Mouse (Mus musculus): ENCODE measurements at regions not wholly inside any gene's neighbourhood (a gene's known extent, or its start where the extent isn't known, plus 50 kb on each side); places are given as distances from the start of the nearest gene placed in this dataset.
"Not testable (repeated sequence)": the region's sequence is repeated elsewhere in the genome, so short reads cannot be mapped to it uniquely, and the experiment has no call there.

DNA sequence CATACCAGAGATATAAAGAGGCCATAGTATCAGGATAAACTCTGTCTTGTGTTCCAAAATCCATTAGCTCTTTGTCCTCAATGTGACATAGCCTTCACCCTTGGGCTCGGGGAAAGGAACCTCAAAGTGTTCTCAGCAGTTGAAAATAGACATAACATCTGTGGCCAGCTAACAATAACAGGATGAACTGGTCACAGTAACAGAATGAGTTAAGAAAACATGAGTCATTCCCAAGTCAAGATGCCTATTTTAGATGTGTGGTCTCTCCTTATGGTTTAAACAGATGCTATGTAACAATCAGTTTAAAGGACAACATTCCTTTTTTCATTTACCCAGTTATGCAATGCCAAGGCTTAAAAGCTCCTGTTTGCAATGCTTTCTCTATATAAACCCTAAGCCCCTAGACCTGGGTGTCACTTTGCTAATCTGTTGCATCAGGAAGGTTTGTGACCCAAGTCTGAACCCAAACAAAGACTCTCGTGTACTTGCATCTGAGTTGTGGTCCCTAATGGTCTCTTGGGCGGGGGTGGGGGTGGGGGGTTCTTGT, 920.5 kb upstream of the Dsel start:
- DNase-seq (ENCODE audit: low spot score), result no peak
- 57% methylated on average over 3 of the region's 3 CpGs for WGBS

GRCm38 (mm10) chr1:112779801-112780200, 915.1 kb upstream of the Dsel start:
- DNase-seq (ENCODE audit: low spot score) (no peak), ATAC-seq (no peak)
- Histone ChIP-seq H3K36me3 (ENCODE audit: control insufficient read depth, insufficient read depth, low read length) (no peaks in the 10 kb centered on the region), H3K9ac (ENCODE audit: low read length) (no peak overlapping the region), H3K27me3 (replicated peaks; ENCODE audit: control insufficient read depth, insufficient read depth, low read length) (no peaks in the 10 kb centered on the region), H3K4me2 (ENCODE audit: low read length) (no peak overlapping the region), H3K4me3 (ENCODE audit: low read depth, low read length) (no peak overlapping the region), H3K27ac (ENCODE audit: low read depth, low read length) (no peak overlapping the region), H3K4me1 (ENCODE audit: control insufficient read depth, insufficient read depth, low read length) (no peaks in the 10 kb centered on the region), H3K9me3 (replicated peaks; ENCODE audit: control insufficient read depth, low read length) (no peaks in the 10 kb centered on the region)

More for the DNA sequence above, 920.5 kb upstream of the Dsel start:
- no peak overlapping the region for H3K4me2 ChIP-seq (ENCODE audit: low read length)
- no peak overlapping the region for H3K9ac ChIP-seq (ENCODE audit: low read length)
- no peaks in the 10 kb centered on the region for H3K27me3 ChIP-seq (replicated peaks; ENCODE audit: control insufficient read depth, insufficient read depth, low read length)
- no peak overlapping the region for H3K27ac ChIP-seq (ENCODE audit: low read depth, low read length)
- H3K4me1 ChIP-seq (ENCODE audit: control insufficient read depth, insufficient read depth, low read length), result no peaks in the 10 kb centered on the region
- no peaks in the 10 kb centered on the region for H3K9me3 ChIP-seq (replicated peaks; ENCODE audit: control insufficient read depth, low read length)
- H3K36me3 ChIP-seq (ENCODE audit: control insufficient read depth, insufficient read depth, low read length), result no peaks in the 10 kb centered on the region
- ATAC-seq, result no peak
- no peak overlapping the region for H3K4me3 ChIP-seq (ENCODE audit: low read depth, low read length)

DNA sequence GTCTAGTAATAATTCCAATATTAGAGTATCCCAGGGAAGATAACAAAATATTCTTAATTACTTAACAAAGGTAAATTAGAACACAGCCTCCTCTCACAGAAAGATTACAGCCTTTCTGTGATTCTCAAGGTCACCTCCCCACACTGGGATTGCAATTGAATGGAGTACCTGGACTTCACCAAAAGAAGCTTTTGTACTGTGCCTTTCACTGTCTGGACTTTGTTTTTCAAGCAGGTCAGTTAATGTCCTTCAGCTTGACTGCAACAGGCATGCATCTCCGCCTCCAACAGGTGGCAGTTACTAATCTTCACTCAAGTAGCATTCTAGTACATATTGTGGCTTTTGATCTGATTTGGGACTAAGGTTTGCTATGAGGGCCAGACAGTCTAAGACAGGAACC, 913.8 kb upstream of the Dsel start:
- H3K4me3 ChIP-seq (ENCODE audit: low read depth, low read length), result no peak overlapping the region
- no peaks in the 10 kb centered on the region for H3K27me3 ChIP-seq (replicated peaks; ENCODE audit: control insufficient read depth, insufficient read depth, low read length)
- no peak overlapping the region for H3K4me2 ChIP-seq (ENCODE audit: low read length)
- no peak overlapping the region for H3K9ac ChIP-seq (ENCODE audit: low read length)
- no peaks in the 10 kb centered on the region for H3K4me1 ChIP-seq (ENCODE audit: control insufficient read depth, insufficient read depth, low read length)
- H3K27ac ChIP-seq (ENCODE audit: low read depth, low read length), result no peak overlapping the region
- WGBS, result 81% methylated on average over 1 of the region's 1 CpGs
- H3K9me3 ChIP-seq (replicated peaks; ENCODE audit: control insufficient read depth, low read length), result no peaks in the 10 kb centered on the region
- ATAC-seq, result no peak
- H3K36me3 ChIP-seq (ENCODE audit: control insufficient read depth, insufficient read depth, low read length), result no peaks in the 10 kb centered on the region
- DNase-seq (ENCODE audit: low spot score), result no peak

GRCm38 (mm10) chr1:112750643-112751042, 885.9 kb upstream of the Dsel start:
- 72% methylated on average over 3 of the region's 3 CpGs for WGBS

GRCm38 (mm10) chr1:112748497-112748896, 883.8 kb upstream of the Dsel start:
- no peak overlapping the region for H3K27ac ChIP-seq (ENCODE audit: low read depth, low read length)
- H3K4me1 ChIP-seq (ENCODE audit: control insufficient read depth, insufficient read depth, low read length), result no peaks in the 10 kb centered on the region
- no peaks in the 10 kb centered on the region for H3K36me3 ChIP-seq (ENCODE audit: control insufficient read depth, insufficient read depth, low read length)
- no peak overlapping the region for H3K4me2 ChIP-seq (ENCODE audit: low read length)
- H3K9me3 ChIP-seq (replicated peaks; ENCODE audit: control insufficient read depth, low read length), result no peaks in the 10 kb centered on the region
- no peak for DNase-seq (ENCODE audit: low spot score)
- ATAC-seq, result no peak
- no peaks in the 10 kb centered on the region for H3K27me3 ChIP-seq (replicated peaks; ENCODE audit: control insufficient read depth, insufficient read depth, low read length)
- H3K9ac ChIP-seq (ENCODE audit: low read length), result no peak overlapping the region
- 81% methylated on average over 2 of the region's 2 CpGs for WGBS
- H3K4me3 ChIP-seq (ENCODE audit: low read depth, low read length), result no peak overlapping the region

More at GRCm38 (mm10) chr1:112750643-112751042, 885.9 kb upstream of the Dsel start:
- not testable (repeated sequence) for H3K4me2 ChIP-seq (ENCODE audit: low read length); H3K4me1 ChIP-seq (ENCODE audit: control insufficient read depth, insufficient read depth, low read length); H3K4me3 ChIP-seq (ENCODE audit: low read depth, low read length); H3K27me3 ChIP-seq (replicated peaks; ENCODE audit: control insufficient read depth, insufficient read depth, low read length); H3K27ac ChIP-seq (ENCODE audit: low read depth, low read length); ATAC-seq; DNase-seq (ENCODE audit: low spot score); H3K36me3 ChIP-seq (ENCODE audit: control insufficient read depth, insufficient read depth, low read length); H3K9ac ChIP-seq (ENCODE audit: low read length); H3K9me3 ChIP-seq (replicated peaks; ENCODE audit: control insufficient read depth, low read length)

- Histone ChIP-seq H3K9me3 (replicated peaks; ENCODE audit: control insufficient read depth, low read length) (no peaks in the 10 kb centered on the region), H3K4me2 (ENCODE audit: low read length) (no peak overlapping the region), H3K4me1 (ENCODE audit: control insufficient read depth, insufficient read depth, low read length) (no peaks in the 10 kb centered on the region), H3K36me3 (ENCODE audit: control insufficient read depth, insufficient read depth, low read length) (no peaks in the 10 kb centered on the region), H3K4me3 (ENCODE audit: low read depth, low read length) (no peak overlapping the region), H3K27ac (ENCODE audit: low read depth, low read length) (no peak overlapping the region), H3K9ac (ENCODE audit: low read length) (no peak overlapping the region), H3K27me3 (replicated peaks; ENCODE audit: control insufficient read depth, insufficient read depth, low read length) (no peaks in the 10 kb centered on the region)
- ATAC-seq (no peak), DNase-seq (ENCODE audit: low spot score) (peak; percentile 69)
These were observed 839.2 kb upstream of the Dsel start for GRCm38 (mm10) chr1:112703939-112704338.

DNA sequence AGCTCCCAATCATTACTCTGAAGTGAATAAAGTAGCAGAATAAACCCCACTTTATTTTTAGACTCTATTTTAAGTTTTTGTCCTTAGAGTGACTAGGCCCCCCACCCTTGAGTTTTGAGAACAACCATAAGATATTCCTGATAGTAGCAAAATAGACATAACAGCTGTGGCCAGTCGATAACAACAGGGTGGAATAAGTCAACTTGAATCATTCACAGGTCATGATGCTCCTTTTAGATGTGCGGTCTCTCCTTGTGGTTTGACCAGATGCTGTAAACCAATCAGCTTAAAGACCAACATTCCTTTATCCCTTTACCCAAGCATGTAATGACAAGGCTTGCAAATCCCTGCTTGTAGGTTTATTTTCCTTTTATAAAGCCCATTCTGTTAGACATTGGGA, 794.2 kb upstream of the Dsel start:
- Histone ChIP-seq H3K36me3 (ENCODE audit: control insufficient read depth, insufficient read depth, low read length) (no peaks in the 10 kb centered on the region), H3K27ac (ENCODE audit: low read depth, low read length) (no peak overlapping the region), H3K27me3 (replicated peaks; ENCODE audit: control insufficient read depth, insufficient read depth, low read length) (no peaks in the 10 kb centered on the region), H3K9ac (ENCODE audit: low read length) (no peak overlapping the region), H3K9me3 (replicated peaks; ENCODE audit: control insufficient read depth, low read length) (no peaks in the 10 kb centered on the region), H3K4me2 (ENCODE audit: low read length) (no peak overlapping the region), H3K4me1 (ENCODE audit: control insufficient read depth, insufficient read depth, low read length) (no peaks in the 10 kb centered on the region), H3K4me3 (ENCODE audit: low read depth, low read length) (no peak overlapping the region)
- DNase-seq (ENCODE audit: low spot score) (no peak), ATAC-seq (no peak)
- WGBS, result 94% methylated on average over 2 of the region's 2 CpGs

DNA sequence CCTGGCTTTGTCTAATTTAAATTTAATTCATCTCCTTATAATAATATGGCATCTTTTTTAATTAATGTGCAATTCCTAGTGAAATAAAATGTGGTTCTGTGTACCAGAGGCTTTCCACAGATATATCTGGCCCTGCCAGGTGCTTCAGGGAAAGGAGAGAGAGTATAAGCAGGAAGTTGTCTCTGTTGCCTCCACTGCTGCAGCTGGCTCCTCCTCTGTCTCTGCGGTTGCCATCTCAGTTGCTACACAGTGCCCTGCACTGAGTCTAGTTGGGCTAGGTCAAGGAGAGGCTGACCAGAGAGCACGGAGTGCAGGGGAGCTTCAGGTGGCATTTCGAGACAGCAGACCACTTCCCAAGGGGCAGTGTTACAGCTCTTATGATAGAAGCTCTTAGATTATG, 773.6 kb upstream of the Dsel start:
- H3K36me3 ChIP-seq (ENCODE audit: control insufficient read depth, insufficient read depth, low read length), result no peaks in the 10 kb centered on the region
- no peak overlapping the region for H3K4me2 ChIP-seq (ENCODE audit: low read length)
- H3K4me3 ChIP-seq (ENCODE audit: low read depth, low read length), result no peak overlapping the region
- DNase-seq (ENCODE audit: low spot score), result no peak
- no peaks in the 10 kb centered on the region for H3K27me3 ChIP-seq (replicated peaks; ENCODE audit: control insufficient read depth, insufficient read depth, low read length)
- H3K4me1 ChIP-seq (ENCODE audit: control insufficient read depth, insufficient read depth, low read length), result no peaks in the 10 kb centered on the region
- H3K9me3 ChIP-seq (replicated peaks; ENCODE audit: control insufficient read depth, low read length), result no peaks in the 10 kb centered on the region
- no peak overlapping the region for H3K9ac ChIP-seq (ENCODE audit: low read length)
- WGBS, result 79% methylated on average over 3 of the region's 3 CpGs
- no peak overlapping the region for H3K27ac ChIP-seq (ENCODE audit: low read depth, low read length)
- ATAC-seq, result no peak

All from forebrain, embryonic 14.5 days (tissue).